Mouse (Mus musculus): Measurements from ENCODE around the gene Zer1. TPM values are rescaled to one million over a fixed set of nuclear protein-coding genes. Genes with fewer than 3 reads are reported as not detected.
A peak's percentile ranks its signal among the peaks of the same experiment; 100 is the strongest.

Gene Zer1
- polyA plus RNA-seq, 1 experiment from 2014 or later, result 9.5 TPM

DNA sequence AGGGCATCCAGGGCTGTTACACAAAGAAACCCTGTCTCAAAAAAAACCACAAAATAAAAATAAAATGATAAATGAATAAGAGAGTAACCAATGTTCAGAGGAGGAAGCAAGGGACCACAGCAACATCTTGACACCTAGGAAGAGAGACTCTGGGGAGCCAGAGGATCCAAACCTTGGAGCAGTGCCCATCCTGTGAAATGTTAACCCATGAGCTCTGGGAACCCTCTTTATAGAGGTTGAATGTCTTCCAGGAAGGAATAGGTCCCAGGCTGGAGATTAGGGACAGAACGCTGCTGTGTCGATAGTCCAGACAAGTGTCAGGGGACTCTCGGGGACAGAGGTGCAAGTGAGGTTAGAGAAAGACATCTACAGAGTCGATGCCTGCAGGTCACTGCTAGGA is 4.1 kb downstream of the Zer1 start:
- Histone ChIP-seq H3K4me2 (no peak overlapping the region), H3K4me1 (peaks cover 42% of the 10 kb centered on the region), H3K27ac (peak overlapping the region; percentile 51), H3K4me3 (replicated peaks) (no peak overlapping the region), H3K9me3 (no peaks in the 10 kb centered on the region), H3K9ac (no peak overlapping the region), H3K36me3 (replicated peaks) (no peaks in the 10 kb centered on the region; the same call in 1 of the 2 replicates), H3K27me3 (no peaks in the 10 kb centered on the region)
- ATAC-seq (ENCODE audit: low FRiP score), result no peak
- WGBS, result 85% methylated on average over 4 of the region's 4 CpGs

DNA sequence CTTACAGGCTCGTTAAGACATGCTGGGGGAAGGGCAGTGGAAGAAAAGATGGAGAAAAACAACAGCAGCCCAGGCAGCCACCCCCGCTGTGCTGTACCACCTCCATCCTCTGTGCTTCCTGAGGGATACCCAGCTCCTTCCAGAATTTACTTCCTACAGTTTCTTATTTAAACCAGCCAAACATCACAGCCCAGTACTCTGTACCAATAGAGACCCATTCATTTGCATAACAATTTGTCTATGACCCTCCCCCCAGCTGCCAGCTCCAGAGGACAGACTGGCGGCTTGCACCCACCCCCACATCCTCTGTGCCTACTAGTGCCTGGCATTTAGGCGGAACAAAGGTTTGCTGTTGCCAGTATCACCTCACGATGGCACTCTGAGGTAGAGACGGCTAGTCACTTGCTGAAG is 4.7 kb downstream of the Zer1 start:
- H3K4me3 ChIP-seq (replicated peaks), result no peak overlapping the region
- 12% methylated on average over 6 of the region's 6 CpGs for WGBS
- H3K27me3 ChIP-seq, result no peaks in the 10 kb centered on the region
- no peaks in the 10 kb centered on the region for H3K9me3 ChIP-seq
- H3K4me2 ChIP-seq, result peak overlapping the region; percentile 32
- H3K4me1 ChIP-seq, result peaks cover 36% of the 10 kb centered on the region
- 0 out of 2 replicates have a peak overlapping the region, but pooled peaks have one; percentile 8 for H3K9ac ChIP-seq
- peak overlapping the region; percentile 51 for H3K27ac ChIP-seq
- peak; percentile 68; the same call in 1 of the 2 replicates for ATAC-seq (ENCODE audit: low FRiP score)
- H3K36me3 ChIP-seq (replicated peaks), result no peaks in the 10 kb centered on the region; the same call in 1 of the 2 replicates

DNA sequence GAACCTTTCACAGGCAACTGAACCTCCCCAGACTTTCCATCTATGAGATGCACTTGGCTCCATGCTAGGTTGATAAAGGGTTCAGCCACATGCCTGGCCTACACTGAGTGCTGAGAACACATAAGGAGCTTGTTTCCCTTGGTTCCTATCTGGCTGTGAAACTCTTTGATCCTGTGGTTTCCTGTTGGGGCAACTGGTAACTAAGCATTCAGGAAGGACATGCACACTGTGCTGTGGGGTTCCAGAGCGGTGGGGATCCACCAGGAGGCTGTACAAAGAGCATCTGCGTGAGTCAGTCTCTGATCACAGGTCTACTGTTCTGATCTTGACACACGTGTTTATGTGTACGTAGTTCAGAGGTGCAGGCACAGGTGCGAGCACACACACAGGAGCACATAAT is 11.8 kb downstream of the Zer1 start:
- no peak overlapping the region for H3K27ac ChIP-seq
- WGBS, result 92% methylated on average over 5 of the region's 5 CpGs
- H3K4me3 ChIP-seq (replicated peaks), result no peak overlapping the region
- peaks cover 53% of the 10 kb centered on the region for H3K36me3 ChIP-seq (replicated peaks)
- H3K9ac ChIP-seq, result no peak overlapping the region
- no peak overlapping the region for H3K4me2 ChIP-seq
- ATAC-seq (ENCODE audit: low FRiP score), result no peak
- no peaks in the 10 kb centered on the region for H3K9me3 ChIP-seq
- no peaks in the 10 kb centered on the region for H3K27me3 ChIP-seq
- H3K4me1 ChIP-seq, result no peaks in the 10 kb centered on the region

DNA sequence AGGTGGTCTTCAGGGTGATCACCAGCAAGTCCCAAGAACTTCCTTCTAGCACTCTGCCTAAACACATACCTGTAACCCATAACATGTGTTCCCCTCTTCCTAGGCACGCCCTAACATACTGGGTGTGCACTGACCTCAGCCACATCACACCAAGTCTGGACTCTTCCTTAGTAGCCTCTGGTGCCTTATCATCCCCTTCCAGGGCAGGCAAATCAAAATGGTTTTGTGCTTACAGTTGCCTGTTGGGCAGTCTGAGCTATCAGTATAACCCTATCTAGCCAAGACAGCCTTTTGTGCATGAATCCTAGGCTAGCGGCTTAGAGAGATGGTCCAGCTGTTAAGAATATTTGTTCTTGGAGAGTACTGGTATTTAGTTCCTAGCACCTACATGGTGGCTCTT is 12.9 kb downstream of the Zer1 start:
- Histone ChIP-seq H3K4me3 (replicated peaks) (no peak overlapping the region), H3K27me3 (no peaks in the 10 kb centered on the region), H3K4me1 (no peaks in the 10 kb centered on the region), H3K36me3 (replicated peaks) (peaks cover 58% of the 10 kb centered on the region), H3K9me3 (no peaks in the 10 kb centered on the region), H3K27ac (no peak overlapping the region), H3K4me2 (no peak overlapping the region), H3K9ac (no peak overlapping the region)
- 95% methylated on average over 2 of the region's 2 CpGs for WGBS
- ATAC-seq (ENCODE audit: low FRiP score), result no peak

DNA sequence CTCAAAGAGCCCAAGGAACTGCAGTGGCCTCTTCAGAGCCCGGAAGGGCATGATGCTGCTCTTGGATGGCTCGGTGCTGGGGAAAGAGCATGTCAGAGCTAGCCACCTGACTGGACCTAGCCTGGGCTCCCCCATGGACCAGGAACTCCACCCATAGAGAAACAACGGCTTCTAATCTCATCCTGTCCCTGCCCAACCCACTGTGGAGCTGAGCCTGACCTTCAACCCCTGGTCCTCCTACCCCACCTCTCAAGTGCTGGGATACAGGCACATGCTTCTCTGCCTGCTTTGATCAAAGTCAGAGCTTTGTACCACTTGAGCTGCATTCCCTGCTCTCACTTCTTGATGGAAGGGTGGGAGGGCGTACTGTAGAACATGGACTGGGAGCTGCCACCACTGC is 16.1 kb downstream of the Zer1 start:
- WGBS, result 89% methylated on average over 4 of the region's 4 CpGs
- Histone ChIP-seq H3K9me3 (no peaks in the 10 kb centered on the region), H3K36me3 (replicated peaks) (peaks cover 80% of the 10 kb centered on the region), H3K27me3 (no peaks in the 10 kb centered on the region), H3K4me1 (no peaks in the 10 kb centered on the region), H3K9ac (no peak overlapping the region), H3K4me2 (no peak overlapping the region), H3K27ac (no peak overlapping the region), H3K4me3 (replicated peaks) (no peak overlapping the region)
- no peak for ATAC-seq (ENCODE audit: low FRiP score)

DNA sequence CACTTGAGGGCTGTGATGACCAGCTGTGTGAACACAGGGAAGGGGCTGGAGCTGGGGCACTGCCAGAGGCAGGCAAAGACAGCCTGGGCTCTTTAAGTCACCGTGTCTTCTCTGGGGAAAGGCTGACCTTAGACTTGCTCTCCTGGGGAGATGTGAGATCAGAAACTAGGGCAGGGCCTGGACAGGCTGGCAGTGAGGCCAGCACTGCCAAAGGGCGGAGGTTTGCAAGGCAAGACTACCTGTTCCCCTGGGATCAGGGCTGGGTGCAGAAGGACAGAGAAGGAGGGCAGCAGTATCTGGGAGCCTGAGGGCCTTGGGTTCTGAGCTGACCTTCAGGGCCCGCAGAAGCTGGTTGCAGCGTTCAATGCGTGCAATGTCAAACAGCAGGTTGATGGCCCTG is 16.7 kb downstream of the Zer1 start:
- H3K4me3 ChIP-seq (replicated peaks), result no peak overlapping the region
- ATAC-seq (ENCODE audit: low FRiP score), result no peak
- H3K27me3 ChIP-seq, result no peaks in the 10 kb centered on the region
- no peaks in the 10 kb centered on the region for H3K9me3 ChIP-seq
- no peak overlapping the region for H3K4me2 ChIP-seq
- H3K27ac ChIP-seq, result no peak overlapping the region
- no peak overlapping the region for H3K9ac ChIP-seq
- whole genome bisulfite sequencing, result 91% methylated on average over 5 of the region's 5 CpGs
- H3K4me1 ChIP-seq, result no peaks in the 10 kb centered on the region
- H3K36me3 ChIP-seq (replicated peaks), result peaks cover 80% of the 10 kb centered on the region

DNA sequence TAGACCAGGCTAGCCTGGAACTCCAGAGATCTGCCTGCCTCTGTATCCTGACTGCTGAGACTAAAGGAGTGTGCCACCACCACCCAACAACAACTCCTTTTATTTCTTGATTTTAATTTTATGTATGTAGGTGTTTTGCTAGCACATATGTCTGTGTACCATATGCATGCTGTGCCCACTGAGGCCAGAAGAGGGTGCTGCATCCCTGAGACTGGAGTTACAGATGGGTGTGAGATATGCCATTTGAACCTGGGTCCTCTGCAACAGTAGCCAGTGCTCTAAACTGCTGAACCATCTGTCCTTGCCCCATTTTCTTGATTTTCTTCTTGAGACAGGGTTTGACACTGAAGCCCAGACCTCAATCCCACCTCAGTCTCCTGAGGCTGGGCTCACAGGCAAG is 18.0 kb downstream of the Zer1 start:
- H3K4me1 ChIP-seq, result no peaks in the 10 kb centered on the region
- H3K27me3 ChIP-seq, result no peaks in the 10 kb centered on the region
- no peak overlapping the region for H3K4me2 ChIP-seq
- peaks cover 83% of the 10 kb centered on the region for H3K36me3 ChIP-seq (replicated peaks)
- H3K27ac ChIP-seq, result no peak overlapping the region
- no peak for ATAC-seq (ENCODE audit: low FRiP score)
- H3K4me3 ChIP-seq (replicated peaks), result no peak overlapping the region
- H3K9me3 ChIP-seq, result no peaks in the 10 kb centered on the region
- no peak overlapping the region for H3K9ac ChIP-seq

DNA sequence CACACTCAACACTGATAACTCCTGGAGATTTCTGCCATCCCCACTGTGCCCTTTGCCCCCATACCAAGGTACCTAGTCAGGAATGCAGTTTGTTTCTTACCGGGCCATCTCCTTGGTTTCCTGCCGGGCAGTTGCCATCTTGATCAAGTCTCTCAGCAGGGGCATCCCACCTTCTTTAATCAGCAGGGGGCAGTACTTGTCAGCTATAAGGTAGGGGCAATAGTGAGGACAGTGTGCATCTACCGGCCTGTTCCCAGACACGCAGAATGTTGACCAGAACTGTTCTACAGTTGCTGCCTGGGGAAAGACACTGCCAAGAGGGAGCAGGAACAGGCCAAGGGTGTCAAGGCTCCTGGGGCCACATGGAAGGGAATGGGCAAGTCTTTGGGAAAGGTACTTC is 24.2 kb downstream of the Zer1 start:
- WGBS, result 77% methylated on average over 4 of the region's 4 CpGs
- no peak overlapping the region for H3K4me2 ChIP-seq
- no peak for ATAC-seq (ENCODE audit: low FRiP score)
- peaks cover 65% of the 10 kb centered on the region for H3K36me3 ChIP-seq (replicated peaks)
- no peaks in the 10 kb centered on the region for H3K4me1 ChIP-seq
- no peak overlapping the region for H3K4me3 ChIP-seq (replicated peaks)
- no peak overlapping the region for H3K9ac ChIP-seq
- no peaks in the 10 kb centered on the region for H3K9me3 ChIP-seq
- H3K27ac ChIP-seq, result no peak overlapping the region
- no peaks in the 10 kb centered on the region for H3K27me3 ChIP-seq

DNA sequence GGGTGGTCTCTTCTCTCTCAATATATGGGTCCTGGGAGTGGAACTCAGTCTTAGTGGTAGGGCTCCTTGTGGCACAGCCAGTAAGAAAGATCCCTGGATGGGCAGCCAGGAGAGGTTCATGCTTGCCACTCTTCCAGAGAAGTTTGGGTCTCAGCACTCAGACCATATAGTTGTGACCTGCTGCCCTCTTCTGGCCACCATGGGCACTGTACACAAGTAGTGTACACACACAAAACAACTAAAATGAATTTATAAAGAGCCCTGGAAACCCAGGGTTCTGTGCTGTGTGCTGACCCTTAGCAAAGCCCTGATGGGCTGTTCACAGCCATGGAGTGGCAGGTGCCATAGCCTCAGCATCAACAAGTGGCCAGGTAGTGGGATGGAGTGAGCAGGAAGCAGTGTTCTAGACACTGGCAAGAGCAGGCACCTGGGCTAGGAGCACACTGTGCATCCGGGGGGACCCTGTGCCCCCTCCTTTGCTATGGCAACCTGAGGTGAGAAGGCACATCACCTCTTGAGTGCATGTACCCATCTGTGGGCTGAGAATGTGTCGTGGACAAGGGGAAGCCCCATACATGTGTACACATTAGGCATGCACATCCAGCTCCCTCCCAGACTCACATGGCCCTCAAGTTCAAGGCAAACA is 28.4 kb downstream of the Zer1 start:
- H3K4me2 ChIP-seq, result no peak overlapping the region
- H3K27me3 ChIP-seq, result no peaks in the 10 kb centered on the region
- H3K9me3 ChIP-seq, result no peaks in the 10 kb centered on the region
- no peak overlapping the region for H3K27ac ChIP-seq
- no peak overlapping the region for H3K4me3 ChIP-seq (replicated peaks)
- WGBS, result 72% methylated on average over 2 of the region's 2 CpGs
- ATAC-seq (ENCODE audit: low FRiP score), result no peak
- no peak overlapping the region for H3K9ac ChIP-seq
- H3K4me1 ChIP-seq, result peaks cover 17% of the 10 kb centered on the region
- H3K36me3 ChIP-seq (replicated peaks), result peaks cover 38% of the 10 kb centered on the region

DNA sequence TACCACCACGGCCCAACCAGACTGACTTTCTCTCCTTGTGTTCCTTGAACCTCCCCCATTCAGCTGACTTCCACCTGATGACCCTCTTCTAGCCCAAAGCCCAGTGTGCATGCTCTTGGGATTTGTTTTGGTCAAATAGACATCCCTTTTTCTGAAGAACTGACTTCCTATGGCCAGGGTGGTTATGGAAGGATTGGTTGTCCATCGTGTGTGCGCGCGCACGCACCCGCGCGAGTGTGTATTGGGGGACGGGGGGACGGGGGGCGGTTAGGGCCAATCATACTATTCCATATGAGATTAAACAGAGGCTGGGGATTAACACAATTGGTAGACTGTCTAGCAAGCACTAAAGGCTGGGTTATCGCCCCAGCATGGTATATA is 30.2 kb downstream of the Zer1 start:
- peak overlapping the region; percentile 63 for H3K4me3 ChIP-seq (replicated peaks)
- H3K27ac ChIP-seq, result 0 out of 2 replicates have a peak overlapping the region, but pooled peaks have one; percentile 27
- peaks cover 17% of the 10 kb centered on the region for H3K4me1 ChIP-seq
- peak overlapping the region; percentile 68 for H3K4me2 ChIP-seq
- no peak for ATAC-seq (ENCODE audit: low FRiP score)
- peaks cover 29% of the 10 kb centered on the region for H3K36me3 ChIP-seq (replicated peaks)
- WGBS, result 1% methylated on average over 13 of the region's 13 CpGs
- no peaks in the 10 kb centered on the region for H3K9me3 ChIP-seq
- H3K27me3 ChIP-seq, result no peaks in the 10 kb centered on the region
- H3K9ac ChIP-seq, result peak overlapping the region; percentile 42

DNA sequence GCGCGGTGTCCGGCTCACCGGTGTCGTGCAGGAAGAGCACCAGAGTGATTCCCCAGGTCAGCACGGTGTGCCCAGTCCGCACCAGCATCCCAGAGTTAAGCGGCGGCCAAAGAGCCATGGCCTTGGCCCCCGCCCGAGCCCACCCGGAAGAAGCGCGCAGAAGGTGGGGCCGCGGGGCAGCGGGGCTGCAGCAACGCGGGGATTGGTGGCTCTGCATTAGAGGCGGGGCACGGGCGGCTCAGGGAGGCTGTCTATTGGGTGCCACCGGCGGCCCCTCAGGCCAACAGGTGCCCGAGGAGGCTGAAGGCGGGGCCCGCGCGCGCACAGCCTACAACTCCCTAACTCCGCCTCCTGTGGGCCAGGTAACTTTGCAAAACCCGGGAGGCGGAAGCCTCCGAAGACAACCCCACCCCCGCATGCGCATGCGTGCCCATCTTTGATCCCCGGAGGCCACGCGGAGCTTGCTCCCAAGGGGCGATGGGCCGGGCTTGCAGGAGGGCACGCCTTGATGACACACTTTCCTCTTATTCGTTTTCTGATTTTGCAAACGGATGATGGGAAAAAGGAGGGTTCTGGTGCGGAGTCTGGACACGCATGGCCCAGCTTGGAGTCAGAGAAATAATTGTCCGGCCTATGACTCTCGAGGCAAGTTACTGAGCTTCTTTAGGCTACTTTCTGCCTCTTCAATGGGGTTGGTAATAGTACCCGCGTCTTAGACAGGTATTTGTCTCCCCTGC is 30.7 kb downstream of the Zer1 start, which contains the start of gene Zdhhc12:
Gene Zdhhc12, minus strand, starts transcription at position 178 of the 737 bp plus-strand sequence.
- Histone ChIP-seq H3K4me2 (peak within 1 kb of the TSS; percentile 68), H3K27ac (peak within 1 kb of the TSS; percentile 38; the same call in 1 of the 2 replicates), H3K27me3 (no peaks in the 10 kb centered on the region), H3K4me3 (replicated peaks) (peak within 1 kb of the TSS; percentile 63), H3K9me3 (no peaks in the 10 kb centered on the region), H3K9ac (peak within 1 kb of the TSS; percentile 63), H3K36me3 (replicated peaks) (peaks cover 23% of the 10 kb centered on the region), H3K4me1 (peaks cover 17% of the 10 kb centered on the region)
- ATAC-seq (ENCODE audit: low FRiP score), result peak; percentile 97
- WGBS, result under 1% methylated on average over 43 of the region's 51 CpGs

DNA sequence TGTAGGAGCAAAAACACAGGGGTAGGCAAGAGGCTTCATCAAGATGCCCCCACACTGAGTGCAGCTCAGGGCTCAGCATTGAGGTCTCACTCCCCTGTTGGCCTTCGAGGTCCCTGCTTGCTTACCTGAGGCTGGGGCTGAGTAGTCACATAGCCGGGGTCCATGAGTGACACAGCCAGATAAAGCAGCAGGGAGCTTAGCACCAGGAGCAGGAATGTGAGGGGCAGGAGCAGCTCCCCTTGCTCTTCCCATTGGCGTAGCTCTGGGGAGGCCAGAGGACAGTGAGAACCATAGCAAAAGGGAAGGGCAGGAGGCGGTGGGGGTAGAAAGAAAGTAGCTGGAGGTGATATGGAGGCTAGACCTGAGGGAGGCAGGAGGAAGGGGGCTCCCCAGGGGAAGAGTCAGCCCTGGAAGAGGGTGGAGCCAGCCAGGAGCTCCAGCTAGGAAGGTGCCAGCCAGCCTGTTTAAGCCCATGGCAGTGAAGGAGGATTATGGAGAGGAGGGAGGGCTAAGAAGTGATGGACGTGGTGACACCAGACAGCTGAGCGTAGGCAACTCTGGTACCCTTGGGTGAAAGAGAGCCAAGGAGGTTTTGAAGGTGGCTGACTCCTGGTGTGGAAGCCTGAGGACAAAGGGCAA is 32.0 kb downstream of the Zer1 start:
- Histone ChIP-seq H3K9me3 (no peaks in the 10 kb centered on the region), H3K4me2 (peak overlapping the region; percentile 68), H3K27me3 (no peaks in the 10 kb centered on the region), H3K9ac (peak overlapping the region; percentile 63; the same call in 1 of the 2 replicates), H3K4me3 (replicated peaks) (peak overlapping the region; percentile 63; the same call in 1 of the 2 replicates), H3K36me3 (replicated peaks) (peaks cover 14% of the 10 kb centered on the region), H3K27ac (no peak overlapping the region), H3K4me1 (peaks cover 17% of the 10 kb centered on the region)
- 57% methylated on average over 6 of the region's 6 CpGs for WGBS
- no peak for ATAC-seq (ENCODE audit: low FRiP score)

All from forebrain, embryonic 12.5 days (tissue).